31 mouse cellular contexts compared by ENCODE assay signal in genomic region chr10:118319024-118319423, GRCm38 (mm10). TPM values are rescaled to one million over a fixed set of nuclear protein-coding genes. Genes with fewer than 3 reads are reported as not detected.
DNase-seq lines count a peak whose midpoint lies in the region; ATAC-seq and TF ChIP-seq lines count a peak whose summit lies in the region.
"Had no signal": no experiment of that assay in that cellular context is flagged by ENCODE, and none has a peak within 500 bp of the region (broad histone marks: within the 10 kb centered on the region; RNA-seq: fewer than 3 reads in every experiment).

No protein-coding gene starts in this region.

- DNase-seq in 3T3-L1 (ENCODE audit: low read depth, low spot score) (peak; percentile 6), CH12.LX (ENCODE audit: extremely low read depth) (peak; percentile 2)
- no peak for DNase-seq in midbrain, embryonic 11.5 days (ENCODE audit: low spot score, missing footprints)
- no peak for DNase-seq in adrenal gland, adult 18-20 months (ENCODE audit: low spot score in 2 of 2)
- no peak for DNase-seq in T-cell, adult 2 months (ENCODE audit: low spot score)
- no peak for DNase-seq in heart, postnatal 25 days (ENCODE audit: low spot score)
- DNase-seq: adrenal gland, adult 2 months; adrenal gland, postnatal 10 days; adrenal gland, postnatal 25 days; B cell, adult 2 months; cerebellum, adult 11-12 months; cerebellum, adult 2 months; cerebellum, adult 9-10 months; cerebellum, postnatal 10 days; cerebellum, postnatal 25 days; forebrain, postnatal 0 days had no signal

- no peaks in the 10 kb centered on the region for H3K79me2 ChIP-seq in CH12.LX (replicated peaks; ENCODE audit: control insufficient read depth, extremely low read depth, insufficient read depth, poor library complexity, severe bottlenecking)

- no peak overlapping the region for H3K4me3 ChIP-seq in CH12.LX (replicated peaks in 1 of 3; ENCODE audit: low read depth in 2 of 3, low read length in 2 of 3, poor library complexity in 1 of 3)
- H3K4me3 ChIP-seq in midbrain, embryonic 11.5 days (ENCODE audit: low read depth, low read length): no peak overlapping the region
- H3K4me3 ChIP-seq: embryonic facial prominence, embryonic 10.5 days; embryonic facial prominence, embryonic 12.5 days; forebrain, embryonic 13.5 days; forebrain, embryonic 15.5 days had no signal

- H3K27ac ChIP-seq in CH12.LX (ENCODE audit: insufficient read depth, low read depth): no peak overlapping the region
- H3K27ac ChIP-seq in midbrain, embryonic 11.5 days (ENCODE audit: low read depth, low read length): no peak overlapping the region
- H3K27ac ChIP-seq: embryonic facial prominence, embryonic 10.5 days; embryonic facial prominence, embryonic 12.5 days; forebrain, embryonic 13.5 days; forebrain, embryonic 15.5 days had no signal

- in situ Hi-C loops in CH12.LX (cut with MboI; ENCODE audit: low pct_ligation_motif_present, low pct_unique_long_range_greater_than_20kb, low sequenced_read_pairs): no loop called here

- dilution Hi-C loops in CH12.LX (cut with MboI; ENCODE audit: extremely low pct_ligation_motif_present, extremely low pct_unique_long_range_greater_than_20kb, low sequenced_read_pairs): no loop called here

- H3K36me3 ChIP-seq in CH12.LX (replicated peaks in 1 of 2; ENCODE audit: control insufficient read depth in 1 of 2, insufficient read depth in 1 of 2, low read length in 1 of 2): no peaks in the 10 kb centered on the region
- no peaks in the 10 kb centered on the region for H3K36me3 ChIP-seq in midbrain, embryonic 11.5 days (ENCODE audit: control insufficient read depth, insufficient read depth, low read length)
- H3K36me3 ChIP-seq: embryonic facial prominence, embryonic 10.5 days; embryonic facial prominence, embryonic 12.5 days; forebrain, embryonic 15.5 days had no signal

- no peak overlapping the region for H3K4me2 ChIP-seq in CH12.LX (ENCODE audit: insufficient read depth, low read depth, poor library complexity, severe bottlenecking)
- no peak overlapping the region for H3K4me2 ChIP-seq in midbrain, embryonic 11.5 days
- H3K4me2 ChIP-seq: embryonic facial prominence, embryonic 12.5 days; forebrain, embryonic 13.5 days; forebrain, embryonic 15.5 days had no signal

- no peak for TF ChIP-seq EP300 in CH12.LX (IDR thresholded peaks at IDR 0.05; ENCODE audit: low read length)

- no peaks in the 10 kb centered on the region for H3K9me3 ChIP-seq in CH12.LX (replicated peaks; ENCODE audit: low read length)
- no peaks in the 10 kb centered on the region for H3K9me3 ChIP-seq in midbrain, embryonic 11.5 days (ENCODE audit: control insufficient read depth, low read length)
- H3K9me3 ChIP-seq: embryonic facial prominence, embryonic 10.5 days; embryonic facial prominence, embryonic 12.5 days; forebrain, embryonic 13.5 days; forebrain, embryonic 15.5 days had no signal

- TF ChIP-seq POLR2A in CH12.LX (IDR thresholded peaks at IDR 0.05; ENCODE audit: low read depth, low read length): no peak

- no peak for TF ChIP-seq CTCF in CH12.LX (conservative IDR thresholded peaks at IDR 0.05 in 1 of 2, IDR thresholded peaks at IDR 0.05 in 1 of 2; ENCODE audit: low read depth in 2 of 2, low read length in 2 of 2)

- intact Hi-C loops in heart, postnatal 25 days (cut with DNase I): no loop called here

- no peak overlapping the region for H3K9ac ChIP-seq in CH12.LX (ENCODE audit: insufficient read depth, low read depth)
- H3K9ac ChIP-seq in midbrain, embryonic 11.5 days (ENCODE audit: low read length): no peak overlapping the region
- H3K9ac ChIP-seq: embryonic facial prominence, embryonic 12.5 days; forebrain, embryonic 13.5 days; forebrain, embryonic 15.5 days; forebrain, postnatal 0 days had no signal

- H3K27me3 ChIP-seq in CH12.LX (replicated peaks): no peaks in the 10 kb centered on the region
- H3K27me3 ChIP-seq in midbrain, embryonic 11.5 days (ENCODE audit: control insufficient read depth, insufficient read depth, low read length): no peaks in the 10 kb centered on the region
- H3K27me3 ChIP-seq: embryonic facial prominence, embryonic 12.5 days; forebrain, embryonic 13.5 days; forebrain, embryonic 15.5 days had no signal

- peak; percentile 90 for ATAC-seq in common myeloid progenitor, adult 5-6 weeks (replicated peaks; ENCODE audit: low read depth, poor library complexity, severe bottlenecking)
- peak; percentile 69 for ATAC-seq in megakaryocyte, adult 5-6 weeks (ENCODE audit: poor library complexity, severe bottlenecking)
- ATAC-seq in midbrain, embryonic 11.5 days (ENCODE audit: low FRiP score): no peak
- ATAC-seq: activated CD4-positive, CD25-positive, alpha-beta regulatory T cell, adult 4 months; CD4-positive, CD25-positive, alpha-beta regulatory T cell, adult 4 months; forebrain, embryonic 13.5 days; forebrain, embryonic 15.5 days; forebrain, postnatal 0 days had no signal

- WGBS in midbrain, embryonic 11.5 days: 89% methylated on average over 8 of the region's 8 CpGs

- H3K4me1 ChIP-seq in CH12.LX (ENCODE audit: control insufficient read depth in 1 of 2, insufficient read depth in 2 of 2): no peaks in the 10 kb centered on the region
- H3K4me1 ChIP-seq in midbrain, embryonic 11.5 days (ENCODE audit: control insufficient read depth, insufficient read depth, low read length): no peaks in the 10 kb centered on the region
- H3K4me1 ChIP-seq: embryonic facial prominence, embryonic 10.5 days; embryonic facial prominence, embryonic 12.5 days; forebrain, embryonic 13.5 days; forebrain, embryonic 15.5 days had no signal

- no peak for TF ChIP-seq RAD21 in CH12.LX (IDR thresholded peaks at IDR 0.05; ENCODE audit: low read depth, low read length)

TF ChIP-seq in CH12.LX, 34 proteins besides CTCF, POLR2A, EP300 and RAD21 (continues in another document):
- TF ChIP-seq NRF1 (IDR thresholded peaks at IDR 0.05; ENCODE audit: low read depth, low read length) (no peak), SIN3A (IDR thresholded peaks at IDR 0.05; ENCODE audit: low read length) (no peak), RCOR1 (conservative IDR thresholded peaks at IDR 0.05; ENCODE audit: low read depth, low read length) (no peak), PAX5 (IDR thresholded peaks at IDR 0.05; ENCODE audit: low read length) (no peak), POLR2AphosphoS2 (IDR thresholded peaks at IDR 0.05; ENCODE audit: low read depth, low read length) (no peak), MAX (IDR thresholded peaks at IDR 0.05; ENCODE audit: low read length) (no peak), ETS1 (conservative IDR thresholded peaks at IDR 0.05; ENCODE audit: low read depth, low read length) (no peak), CHD1 (IDR thresholded peaks at IDR 0.05; ENCODE audit: low read depth, low read length) (no peak), UBTF (IDR thresholded peaks at IDR 0.05; ENCODE audit: low read depth, low read length) (no peak), MXI1 (IDR thresholded peaks at IDR 0.05; ENCODE audit: low read depth, low read length) (no peak), TCF12 (IDR thresholded peaks at IDR 0.05; ENCODE audit: low read depth, low read length) (no peak), ZMIZ1 (IDR thresholded peaks at IDR 0.05; ENCODE audit: low read depth, low read length) (no peak)

RNA-seq across cellular contexts. Expression of gene Gm9040, which starts 7.7 kb away (rescaled TPM):
- total RNA-seq in CH12.LX (2012; rRNA removed) (not detected in 2 replicates), CH12.LX (2014; rRNA removed) (not detected in 2 replicates)
- not detected in 2 replicates for polyA plus RNA-seq in CH12.LX (2012; ENCODE audit: insufficient read length, low read depth)
- total RNA-seq in common myeloid progenitor, adult 5-6 weeks (2017): 0.10 TPM in 1 of 2 replicates, not detected in the other
- total RNA-seq in megakaryocyte, adult 5-6 weeks (2015): not detected in 2 replicates
- not detected in 2 replicates for total RNA-seq in megakaryocyte, adult 5-6 weeks (2017)
- not detected in 2 replicates for polyA plus RNA-seq in midbrain, embryonic 11.5 days (2014; fragmentation: Nextera tagmentation; extraction: Ambion mirVana)
- not detected for total RNA-seq in adrenal gland, adult 18-20 months (2021)
- not detected for total RNA-seq in heart, postnatal 25 days (2021)
- total RNA-seq: adrenal gland, adult 2 months; adrenal gland, postnatal 10 days; adrenal gland, postnatal 25 days; adrenal gland, postnatal 4 days; forebrain, postnatal 0 days; MEL had no signal
- polyA plus RNA-seq: activated CD4-positive, CD25-positive, alpha-beta regulatory T cell, adult 4 months; adrenal gland, adult 2 months; brain, embryonic 14.5 days; CD4-positive, CD25-positive, alpha-beta regulatory T cell, adult 4 months; cerebellum, adult 2 months; cortical plate, adult 2 months; embryonic facial prominence, embryonic 10.5 days; embryonic facial prominence, embryonic 14.5 days; forebrain, embryonic 11.5 days; forebrain, embryonic 13.5 days; forebrain, embryonic 15.5 days; forebrain, postnatal 0 days had no signal

RNA-seq across cellular contexts. Expression of gene Gm9044, which starts 13.2 kb away (rescaled TPM):
- total RNA-seq in CH12.LX (2012; rRNA removed): not detected in 2 replicates
- total RNA-seq in CH12.LX (2014; rRNA removed): not detected in 2 replicates
- not detected in 2 replicates for polyA plus RNA-seq in CH12.LX (2012; ENCODE audit: insufficient read length, low read depth)
- total RNA-seq in common myeloid progenitor, adult 5-6 weeks (2017): 0.10 TPM in 1 of 2 replicates, not detected in the other
- total RNA-seq in megakaryocyte, adult 5-6 weeks (2015): not detected in 2 replicates
- total RNA-seq in megakaryocyte, adult 5-6 weeks (2017): not detected in 2 replicates
- not detected in 2 replicates for polyA plus RNA-seq in midbrain, embryonic 11.5 days (2014; fragmentation: Nextera tagmentation; extraction: Ambion mirVana)
- total RNA-seq in adrenal gland, adult 18-20 months (2021): not detected
- not detected for total RNA-seq in heart, postnatal 25 days (2021)
- total RNA-seq: adrenal gland, adult 2 months; adrenal gland, postnatal 10 days; adrenal gland, postnatal 25 days; adrenal gland, postnatal 4 days; forebrain, postnatal 0 days; MEL had no signal
- polyA plus RNA-seq: activated CD4-positive, CD25-positive, alpha-beta regulatory T cell, adult 4 months; adrenal gland, adult 2 months; brain, embryonic 14.5 days; CD4-positive, CD25-positive, alpha-beta regulatory T cell, adult 4 months; cerebellum, adult 2 months; cortical plate, adult 2 months; embryonic facial prominence, embryonic 10.5 days; embryonic facial prominence, embryonic 14.5 days; forebrain, embryonic 11.5 days; forebrain, embryonic 13.5 days; forebrain, embryonic 15.5 days; forebrain, postnatal 0 days had no signal

RNA-seq across cellular contexts. Expression of gene Gm9045, which starts 18.6 kb away (rescaled TPM):
- total RNA-seq in CH12.LX (2012; rRNA removed): 0.08 and 0.13 TPM in 2 replicates
- 0.27 and 0.34 TPM in 2 replicates for total RNA-seq in CH12.LX (2014; rRNA removed)
- not detected in 2 replicates for polyA plus RNA-seq in CH12.LX (2012; ENCODE audit: insufficient read length, low read depth)
- 0.27 TPM in 1 of 2 replicates, not detected in the other for total RNA-seq in common myeloid progenitor, adult 5-6 weeks (2017)
- 0.20 and 0.23 TPM in 2 replicates for total RNA-seq in megakaryocyte, adult 5-6 weeks (2015)
- not detected in 2 replicates for total RNA-seq in megakaryocyte, adult 5-6 weeks (2017)
- 0.11 TPM in 1 of 2 replicates, not detected in the other for polyA plus RNA-seq in midbrain, embryonic 11.5 days (2014; fragmentation: Nextera tagmentation; extraction: Ambion mirVana)
- total RNA-seq in adrenal gland, adult 18-20 months (2021): not detected
- not detected for total RNA-seq in heart, postnatal 25 days (2021)
- total RNA-seq: adrenal gland, adult 2 months; adrenal gland, postnatal 10 days; adrenal gland, postnatal 25 days; forebrain, postnatal 0 days had no signal
- polyA plus RNA-seq: activated CD4-positive, CD25-positive, alpha-beta regulatory T cell, adult 4 months; adrenal gland, adult 2 months; brain, embryonic 14.5 days; embryonic facial prominence, embryonic 10.5 days; embryonic facial prominence, embryonic 12.5 days; forebrain, embryonic 11.5 days; forebrain, embryonic 13.5 days; forebrain, embryonic 15.5 days; forebrain, postnatal 0 days had no signal

RNA-seq across cellular contexts. Expression of gene Gm9046, which starts 24.0 kb away (rescaled TPM):
- total RNA-seq in CH12.LX (2012; rRNA removed): not detected in 2 replicates
- not detected in 2 replicates for total RNA-seq in CH12.LX (2014; rRNA removed)
- not detected in 2 replicates for polyA plus RNA-seq in CH12.LX (2012; ENCODE audit: insufficient read length, low read depth)
- total RNA-seq in common myeloid progenitor, adult 5-6 weeks (2017): not detected in 2 replicates
- not detected in 2 replicates for total RNA-seq in megakaryocyte, adult 5-6 weeks (2015)
- total RNA-seq in megakaryocyte, adult 5-6 weeks (2017): not detected in 2 replicates
- not detected in 2 replicates for polyA plus RNA-seq in midbrain, embryonic 11.5 days (2014; fragmentation: Nextera tagmentation; extraction: Ambion mirVana)
- total RNA-seq in adrenal gland, adult 18-20 months (2021): not detected
- total RNA-seq in heart, postnatal 25 days (2021): not detected
- total RNA-seq: adrenal gland, adult 2 months; adrenal gland, postnatal 10 days; adrenal gland, postnatal 25 days; adrenal gland, postnatal 4 days; ES-E14; forebrain, postnatal 0 days; MEL had no signal
- polyA plus RNA-seq: activated CD4-positive, CD25-positive, alpha-beta regulatory T cell, adult 4 months; adrenal gland, adult 2 months; brain, embryonic 14.5 days; cerebellum, adult 2 months; cortical plate, adult 2 months; embryonic facial prominence, embryonic 10.5 days; embryonic facial prominence, embryonic 12.5 days; embryonic facial prominence, embryonic 14.5 days; forebrain, embryonic 11.5 days; forebrain, embryonic 13.5 days; forebrain, embryonic 15.5 days; forebrain, postnatal 0 days had no signal

RNA-seq across cellular contexts. Expression of gene Iltifb, which starts 24.2 kb away (rescaled TPM):
- total RNA-seq in CH12.LX (2012; rRNA removed): not detected in 2 replicates
- not detected in 2 replicates for total RNA-seq in CH12.LX (2014; rRNA removed)
- polyA plus RNA-seq in CH12.LX (2012; ENCODE audit: insufficient read length, low read depth): not detected in 2 replicates
- total RNA-seq in common myeloid progenitor, adult 5-6 weeks (2017): not detected in 2 replicates
- not detected in 2 replicates for total RNA-seq in megakaryocyte, adult 5-6 weeks (2015)
- not detected in 2 replicates for total RNA-seq in megakaryocyte, adult 5-6 weeks (2017)
- polyA plus RNA-seq in midbrain, embryonic 11.5 days (2014; fragmentation: Nextera tagmentation; extraction: Ambion mirVana): not detected in 2 replicates
- total RNA-seq in adrenal gland, adult 18-20 months (2021): not detected
- not detected for total RNA-seq in heart, postnatal 25 days (2021)
- total RNA-seq: adrenal gland, adult 2 months; adrenal gland, postnatal 10 days; adrenal gland, postnatal 25 days; adrenal gland, postnatal 4 days; ES-E14; MEL had no signal
- polyA plus RNA-seq: adrenal gland, adult 2 months; brain, embryonic 14.5 days; CD4-positive, CD25-positive, alpha-beta regulatory T cell, adult 4 months; embryonic facial prominence, embryonic 10.5 days; embryonic facial prominence, embryonic 12.5 days; embryonic facial prominence, embryonic 14.5 days; forebrain, embryonic 11.5 days; forebrain, embryonic 13.5 days; forebrain, embryonic 15.5 days had no signal

Comparison
In these comparisons a context has a peak if more than half of its experiments do, and no peak if none do; other contexts are left out.
1. DNase-seq: peak in 3T3-L1 (single experiment) and CH12.LX (single experiment); none in midbrain, embryonic 11.5 days (single experiment), adrenal gland, adult 18-20 months (0 of 2), T-cell, adult 2 months (single experiment) and heart, postnatal 25 days (single experiment).